Mouse (Mus musculus) lung, embryonic 16.5 days (tissue): Measurements from ENCODE around the gene Med4. TPM values are rescaled to one million over a fixed set of nuclear protein-coding genes. Genes with fewer than 3 reads are reported as not detected.

Source experiments
- ATAC-seq: fragments of 200-750 bp; cut with Nextera tagmentation; 2 replicates; pipeline ENCODE4 v1.8.0; 2017; ENCODE audit warnings: low read depth, mild to moderate bottlenecking, moderate library complexity
- H3K27ac ChIP-seq: fragments of 300-500 bp; sonication (generic); 2 replicates; pipeline ENCODE4 v1.5.1; 2014; ENCODE audit warnings: mild to moderate bottlenecking, control low read depth, low read length
- H3K27me3 ChIP-seq: fragments of 300-500 bp; sonication (generic); 2 replicates; pipeline ENCODE4 v1.6.1; 2014; ENCODE audit warnings: low read depth, low read length, mixed read lengths; ENCODE audit not compliant: control insufficient read depth, insufficient read depth
- H3K36me3 ChIP-seq: fragments of 300-500 bp; sonication (generic); 2 replicates; pipeline ENCODE4 v1.6.1; 2014; ENCODE audit warnings: low read length; ENCODE audit not compliant: control insufficient read depth, insufficient read depth
- H3K4me1 ChIP-seq: fragments of 300-500 bp; sonication (generic); replicated peaks from 2 replicates; pipeline ENCODE4 v1.6.1; 2014; ENCODE audit warnings: low read length, mixed read lengths; ENCODE audit not compliant: control insufficient read depth, insufficient read depth
- H3K4me2 ChIP-seq: fragments of 300-500 bp; sonication (generic); 2 replicates; pipeline ENCODE4 v1.6.1; 2014; ENCODE audit warnings: low read depth, low read length, control low read depth
- H3K4me3 ChIP-seq: fragments of 300-500 bp; sonication (generic); 2 replicates; pipeline ENCODE4 v1.5.1; 2014; ENCODE audit warnings: mild to moderate bottlenecking, low read length, control low read depth
- H3K9ac ChIP-seq: fragments of 300-500 bp; sonication (generic); 2 replicates; pipeline ENCODE4 v1.6.1; 2014; ENCODE audit warnings: low read length, control low read depth
- H3K9me3 ChIP-seq: fragments of 300-500 bp; sonication (generic); 2 replicates; pipeline ENCODE4 v1.6.1; 2016; ENCODE audit warnings: low read length; ENCODE audit not compliant: control insufficient read depth
- WGBS: fragments of 180-500 bp; shearing (Covaris S2); extraction: QIAGEN DNeasy Blood & Tissue Kit; methylation state at CpG from one replicate; pipeline ENCODE4 v1.1.7; 2014; 5-methylcytosine and 5-hydroxymethylcytosine counted together
- polyA plus RNA-seq: library from polyadenylated mRNA; unstranded; fragments of >200 nt; fragmentation: Nextera tagmentation; extraction: Ambion mirVana; gene quantifications from 2 replicates; pipeline ENCODE4 v1.2.1, GENCODE M21; 2015

Gene Med4
- polyA plus RNA-seq, 1 experiment from 2014 or later = 91.1 TPM

GRCm38 (mm10) chr14:73550291-73550690, 40.5 kb downstream of the Med4 start:
- no peak overlapping the region for H3K9ac ChIP-seq
- 44% methylated on average over 3 of the region's 3 CpGs for WGBS
- H3K4me2 ChIP-seq = no peak overlapping the region
- H3K27ac ChIP-seq = no peak overlapping the region
- H3K36me3 ChIP-seq = no peaks in the 10 kb centered on the region
- ATAC-seq = no peak
- H3K4me3 ChIP-seq = no peak overlapping the region
- H3K27me3 ChIP-seq = no peaks in the 10 kb centered on the region
- H3K9me3 ChIP-seq = no peaks in the 10 kb centered on the region
- H3K4me1 ChIP-seq = peaks cover 7% of the 10 kb centered on the region

GRCm38 (mm10) chr14:73550732-73551131, 40.9 kb downstream of the Med4 start:
- Histone ChIP-seq H3K27ac (no peak overlapping the region), H3K4me1 (peaks cover 7% of the 10 kb centered on the region), H3K4me3 (no peak overlapping the region), H3K36me3 (no peaks in the 10 kb centered on the region), H3K9me3 (no peaks in the 10 kb centered on the region), H3K27me3 (no peaks in the 10 kb centered on the region), H3K9ac (no peak overlapping the region), H3K4me2 (no peak overlapping the region)
- no peak for ATAC-seq
- WGBS = 56% methylated on average over 8 of the region's 8 CpGs

- WGBS = 74% methylated on average over 6 of the region's 6 CpGs
- ATAC-seq = no peak
- no peaks in the 10 kb centered on the region for H3K9me3 ChIP-seq
Observed at GRCm38 (mm10) chr14:73551164-73551563, 41.3 kb downstream of the Med4 start.

GRCm38 (mm10) chr14:73552341-73553121, 42.7 kb downstream of the Med4 start:
- Histone ChIP-seq H3K9ac (peak overlapping the region; percentile 95), H3K4me1 (peaks cover 7% of the 10 kb centered on the region), H3K4me3 (peak overlapping the region; percentile 85), H3K27me3 (no peaks in the 10 kb centered on the region), H3K9me3 (no peaks in the 10 kb centered on the region), H3K4me2 (peak overlapping the region; percentile 61), H3K27ac (peak overlapping the region; percentile 75; the same call in 1 of the 2 replicates), H3K36me3 (no peaks in the 10 kb centered on the region)
- ATAC-seq = peak; percentile 98
- 4% methylated on average over 50 of the region's 61 CpGs for WGBS

More at GRCm38 (mm10) chr14:73551164-73551563, 41.3 kb downstream of the Med4 start:
- no peak overlapping the region for H3K9ac ChIP-seq
- no peaks in the 10 kb centered on the region for H3K27me3 ChIP-seq
- H3K36me3 ChIP-seq = no peaks in the 10 kb centered on the region
- peaks cover 7% of the 10 kb centered on the region for H3K4me1 ChIP-seq
- H3K27ac ChIP-seq = no peak overlapping the region
- H3K4me3 ChIP-seq = no peak overlapping the region
- H3K4me2 ChIP-seq = no peak overlapping the region

GRCm38 (mm10) chr14:73553122-73553696, 43.4 kb downstream of the Med4 start:
- WGBS = under 1% methylated on average over 10 of the region's 10 CpGs
- Histone ChIP-seq H3K9ac (peak overlapping the region; percentile 95), H3K9me3 (no peaks in the 10 kb centered on the region), H3K27ac (peak overlapping the region; percentile 75; the same call in 1 of the 2 replicates), H3K4me3 (peak overlapping the region; percentile 85), H3K36me3 (no peaks in the 10 kb centered on the region), H3K4me1 (peaks cover 7% of the 10 kb centered on the region), H3K4me2 (peak overlapping the region; percentile 61), H3K27me3 (no peaks in the 10 kb centered on the region)
- ATAC-seq = no peak

Other genes with a start within 250 kb of the Med4 start
- 14.4 and 15.6 TPM in 2 replicates for gene Rb1, start 184.2 kb upstream of the Med4 start, polyA plus RNA-seq
- 1,001 and 1,063 TPM in 2 replicates for gene Itm2b, start 124.7 kb upstream of the Med4 start, polyA plus RNA-seq
- gene Sucla2, start 15.3 kb downstream of the Med4 start, polyA plus RNA-seq = 107 and 109 TPM in 2 replicates
- 5.8 and 7.0 TPM in 2 replicates for gene Nudt15, start 38.2 kb downstream of the Med4 start, polyA plus RNA-seq
- gene Gm21750, start 151.2 kb downstream of the Med4 start, polyA plus RNA-seq = not detected in 2 replicates